Mouse (Mus musculus): Measurements from ENCODE around the gene Lipm.

The Lipm gene

DNA sequence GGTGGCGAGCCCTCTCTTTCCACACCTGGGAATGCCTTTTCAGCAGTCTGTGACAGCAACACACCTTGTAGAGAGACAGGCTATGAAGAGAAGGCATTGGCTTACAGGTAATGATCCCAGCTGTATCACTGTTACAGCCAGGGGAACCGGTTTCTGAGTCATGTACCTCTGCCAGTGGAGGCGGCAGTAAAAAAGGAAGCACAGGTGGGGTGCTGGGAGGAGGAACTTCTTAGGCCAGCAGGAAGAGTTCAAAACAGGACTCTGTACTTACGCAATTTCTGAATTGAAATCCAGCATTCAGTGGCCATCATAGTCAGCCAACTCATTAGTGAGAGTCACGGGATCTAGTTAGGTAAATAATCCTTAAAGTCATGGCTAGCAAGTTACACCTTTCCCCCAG lies 65.2 kb downstream of the Lipm start, which contains the start of gene Ankrd22:
TSS of gene Ankrd22 (minus strand) at position 163 of the 400 bp plus-strand sequence.
- DNase-seq (ENCODE audit: low spot score in 2 of 2): no peak

DNA sequence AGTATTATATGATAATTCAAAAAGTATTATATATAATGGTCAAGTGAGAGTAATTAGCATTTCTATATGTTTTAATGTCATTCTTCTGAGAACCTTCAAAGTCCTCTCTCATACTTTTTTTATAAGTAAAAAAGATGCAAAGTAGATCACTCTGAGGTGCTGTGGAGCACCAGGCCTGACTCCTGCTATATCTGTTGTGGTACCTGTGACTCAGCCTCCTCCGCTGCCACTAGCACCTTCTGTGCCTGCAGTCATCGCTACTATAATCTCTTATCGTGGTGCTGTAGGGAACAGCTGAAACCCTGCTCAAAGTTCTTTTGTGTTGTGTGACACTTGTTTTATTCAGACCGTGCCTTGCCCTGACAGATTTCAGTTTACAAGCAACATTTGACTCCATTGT lies 65.7 kb downstream of the Lipm start:
- no peak for DNase-seq (ENCODE audit: low spot score in 2 of 2)

DNA sequence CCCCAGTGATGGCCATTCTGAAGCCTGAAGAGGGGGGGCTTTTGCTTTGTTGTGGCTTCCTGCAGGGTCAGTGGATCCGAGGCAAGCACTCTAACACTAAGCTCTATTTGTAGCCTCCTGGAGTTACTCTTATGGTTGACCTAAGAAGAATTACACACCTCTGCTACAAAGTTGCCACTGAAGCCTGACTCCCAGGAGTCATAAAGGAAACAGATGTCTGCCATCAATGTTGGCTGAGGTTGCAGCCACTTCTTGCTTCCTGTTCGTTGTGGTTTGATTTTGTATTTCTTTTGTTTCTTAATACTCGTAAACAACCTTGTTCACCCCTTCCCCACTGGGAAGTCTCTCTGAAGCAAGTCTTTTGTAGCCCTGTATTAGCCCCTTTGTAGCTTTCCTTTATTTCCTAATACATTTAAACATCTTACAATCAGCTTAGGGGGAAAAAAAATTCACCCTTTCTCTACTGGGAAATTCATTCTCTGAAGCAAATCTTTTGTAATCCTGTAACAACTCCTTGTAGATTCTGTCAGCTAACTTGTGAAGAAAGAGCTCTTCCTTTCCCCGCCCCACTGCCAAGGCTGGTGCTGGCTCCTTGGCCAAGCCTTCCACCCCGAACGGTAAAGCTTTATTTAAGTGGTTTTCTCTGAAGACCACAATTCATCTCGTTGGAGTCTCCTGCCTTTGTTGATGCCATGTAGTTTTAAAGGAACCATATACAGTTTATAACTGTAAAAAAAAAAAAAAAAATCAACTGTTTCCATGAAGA lies 67.3 kb downstream of the Lipm start:
- no peak for DNase-seq (ENCODE audit: low spot score in 2 of 2)

DNA sequence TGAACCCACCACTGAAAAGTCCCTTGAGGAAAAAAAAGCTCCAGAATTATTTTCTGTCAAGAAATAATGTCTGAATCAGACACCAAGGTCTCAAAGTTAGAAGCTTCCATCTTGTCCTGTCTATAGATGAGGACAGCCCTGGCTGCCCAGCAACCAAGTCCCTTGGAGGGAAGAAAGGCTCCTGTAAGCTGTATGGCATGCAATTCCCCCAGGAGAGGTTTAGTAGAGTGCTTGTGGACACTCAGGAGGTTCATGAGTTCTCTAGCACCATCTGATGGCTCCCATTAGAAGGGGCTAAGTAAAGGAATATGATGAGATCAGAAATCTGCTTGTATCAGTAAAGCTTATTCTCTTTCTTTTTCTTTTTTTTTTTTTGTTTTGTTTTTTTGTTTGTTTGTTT lies 68.4 kb downstream of the Lipm start:
- DNase-seq (ENCODE audit: low spot score in 2 of 2): no peak

DNA sequence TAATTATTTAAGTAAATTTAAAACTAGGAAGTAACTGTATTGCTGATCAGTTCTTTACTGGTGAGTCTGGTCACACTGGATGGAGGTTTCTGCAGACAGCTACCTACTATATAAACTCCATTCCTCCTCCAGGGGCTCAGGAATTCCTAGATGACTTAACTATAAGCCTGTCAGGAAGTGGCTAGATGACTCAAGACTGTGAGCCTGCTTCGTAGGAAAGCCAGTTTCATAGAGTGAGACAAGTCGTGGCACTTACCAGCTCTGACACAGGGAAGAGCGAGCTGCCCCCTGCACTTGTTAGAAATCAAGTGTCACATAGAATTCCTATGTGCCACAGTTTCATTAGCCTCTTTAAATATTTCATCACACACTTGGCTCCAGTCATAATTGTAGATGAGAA lies 70.4 kb downstream of the Lipm start:
- DNase-seq (ENCODE audit: low spot score in 2 of 2): no peak

Data from frontal cortex, postnatal 36 days (tissue).